In genomic region chr17:50987935-50988334, GRCm38 (mm10) we compare ENCODE assay signal across 15 mouse cellular contexts.
DNase-seq lines count a peak whose midpoint lies in the region; ATAC-seq and TF ChIP-seq lines count a peak whose summit lies in the region.
"Had no signal": no experiment of that assay in that cellular context is flagged by ENCODE, and none has a peak within 500 bp of the region (broad histone marks: within the 10 kb centered on the region; RNA-seq: fewer than 3 reads in every experiment).

No protein-coding gene starts in this region.

- H3K4me2 ChIP-seq in forebrain, embryonic 15.5 days (replicated peaks), result no peak overlapping the region
- no peak overlapping the region for H3K4me2 ChIP-seq in forebrain, embryonic 11.5 days (ENCODE audit: low read depth, low read length, severe bottlenecking)
- H3K4me2 ChIP-seq: heart, embryonic 11.5 days; lung, embryonic 15.5 days; midbrain, embryonic 12.5 days; neural tube, embryonic 13.5 days had no signal

- no peaks in the 10 kb centered on the region for H3K79me2 ChIP-seq in liver, adult 2 months (ENCODE audit: control insufficient read depth, insufficient read depth, low read length)

- H3K4me3 ChIP-seq in forebrain, embryonic 15.5 days, result no peak overlapping the region
- H3K4me3 ChIP-seq in forebrain, embryonic 11.5 days (ENCODE audit: low read depth, low read length), result no peak overlapping the region
- no peak overlapping the region for H3K4me3 ChIP-seq in liver, adult 2 months (ENCODE audit: insufficient read depth, low read depth, low read length)
- H3K4me3 ChIP-seq: lung, embryonic 15.5 days; midbrain, embryonic 12.5 days; neural tube, embryonic 13.5 days had no signal

- no peaks in the 10 kb centered on the region for H3K4me1 ChIP-seq in forebrain, embryonic 15.5 days
- no peaks in the 10 kb centered on the region for H3K4me1 ChIP-seq in forebrain, embryonic 11.5 days (replicated peaks; ENCODE audit: control insufficient read depth, insufficient read depth, low read length)
- no peaks in the 10 kb centered on the region; the same call in 1 of the 2 replicates for H3K4me1 ChIP-seq in liver, adult 2 months (ENCODE audit: control insufficient read depth, insufficient read depth, low read length)
- H3K4me1 ChIP-seq: lung, embryonic 15.5 days; midbrain, embryonic 12.5 days; neural tube, embryonic 13.5 days had no signal

- no peak for TF ChIP-seq POLR2A in liver, adult 2 months (IDR thresholded peaks at IDR 0.05; ENCODE audit: extremely low read depth, insufficient read depth, low read length)

- 57% methylated on average over 3 of the region's 3 CpGs for WGBS in forebrain, embryonic 15.5 days
- 76% methylated on average over 3 of the region's 3 CpGs for WGBS in forebrain, embryonic 11.5 days
- WGBS in liver, adult 2 months, result 56% methylated on average over 3 of the region's 3 CpGs

- H3K9ac ChIP-seq in forebrain, embryonic 15.5 days (replicated peaks), result no peak overlapping the region
- H3K9ac ChIP-seq in forebrain, embryonic 11.5 days (ENCODE audit: low read length), result no peak overlapping the region
- H3K9ac ChIP-seq in liver, adult 2 months (ENCODE audit: low read depth, low read length), result no peak overlapping the region
- H3K9ac ChIP-seq: lung, embryonic 15.5 days; midbrain, embryonic 12.5 days; neural tube, embryonic 13.5 days had no signal

- peaks cover 4% of the 10 kb centered on the region; the same call in 1 of the 2 replicates for H3K9me3 ChIP-seq in forebrain, embryonic 15.5 days
- H3K9me3 ChIP-seq in forebrain, embryonic 11.5 days (ENCODE audit: control insufficient read depth, low read length), result no peaks in the 10 kb centered on the region
- H3K9me3 ChIP-seq: lung, embryonic 15.5 days; midbrain, embryonic 12.5 days had no signal

- TF ChIP-seq CTCF in liver, adult 2 months (IDR thresholded peaks at IDR 0.05; ENCODE audit: low read depth, low read length), result no peak

- DNase-seq in forebrain, embryonic 11.5 days (ENCODE audit: low spot score), result no peak
- DNase-seq in liver, adult 2 months (ENCODE audit: extremely low read depth, low read depth, low spot score), result peak; percentile 31
- DNase-seq in liver (no peak), MN1 (ENCODE audit: low spot score) (peak; percentile 14)
- no peak for DNase-seq in adrenal gland, adult 2 months
- DNase-seq in embryo, embryonic 11 days, result no peak
- DNase-seq: B cell, adult 2 months; kidney, adult 9 months; layer of hippocampus, adult 9-11 months had no signal

- 0 out of 2 replicates have a peak, but pooled peaks have one; percentile 38 for ATAC-seq in forebrain, embryonic 15.5 days (replicated peaks)
- no peak for ATAC-seq in forebrain, embryonic 11.5 days (replicated peaks; ENCODE audit: low FRiP score)
- ATAC-seq in megakaryocyte progenitor cell, adult 5-6 weeks (replicated peaks; ENCODE audit: poor library complexity), result peak; percentile 70

- H3K36me3 ChIP-seq in forebrain, embryonic 15.5 days, result 0 out of 2 replicates have a peak, but pooled peaks cover under 1% of the 10 kb centered on the region
- H3K36me3 ChIP-seq in forebrain, embryonic 11.5 days (ENCODE audit: control insufficient read depth, insufficient read depth, low read length), result no peaks in the 10 kb centered on the region
- no peaks in the 10 kb centered on the region for H3K36me3 ChIP-seq in liver, adult 2 months (ENCODE audit: control insufficient read depth, insufficient read depth, low read length)
- H3K36me3 ChIP-seq: lung, embryonic 15.5 days; midbrain, embryonic 12.5 days; neural tube, embryonic 13.5 days had no signal

- no peak overlapping the region for H3K27ac ChIP-seq in forebrain, embryonic 15.5 days (replicated peaks)
- no peak overlapping the region for H3K27ac ChIP-seq in forebrain, embryonic 11.5 days (ENCODE audit: low read depth, low read length)
- no peak overlapping the region for H3K27ac ChIP-seq in liver, adult 2 months (replicated peaks; ENCODE audit: insufficient read depth, low read depth, low read length)
- H3K27ac ChIP-seq: lung, embryonic 15.5 days; midbrain, embryonic 12.5 days; neural tube, embryonic 13.5 days had no signal

- H3K27me3 ChIP-seq in forebrain, embryonic 15.5 days, result no peaks in the 10 kb centered on the region
- H3K27me3 ChIP-seq in forebrain, embryonic 11.5 days (ENCODE audit: control insufficient read depth, insufficient read depth, low read length), result no peaks in the 10 kb centered on the region
- no peaks in the 10 kb centered on the region for H3K27me3 ChIP-seq in liver, adult 2 months (ENCODE audit: control insufficient read depth, insufficient read depth, low read length)
- H3K27me3 ChIP-seq: lung, embryonic 15.5 days; midbrain, embryonic 12.5 days; neural tube, embryonic 13.5 days had no signal

Comparison
In these comparisons a context has a peak if more than half of its experiments do, and no peak if none do; other contexts are left out.
1. DNase-seq: peak in liver, adult 2 months (single experiment) and MN1 (single experiment); none in forebrain, embryonic 11.5 days (single experiment), liver (single experiment), adrenal gland, adult 2 months (single experiment) and embryo, embryonic 11 days (single experiment).